Mouse (Mus musculus): ENCODE results near the gene Mus81.

- TF ChIP-seq CTCF (IDR thresholded peaks at IDR 0.05) (no peak), POLR2A (IDR thresholded peaks at IDR 0.05; ENCODE audit: insufficient read depth, low read depth, low read length) (no peak)
These were observed 13.7 kb downstream of the Mus81 start for GRCm38 (mm10) chr19:5474281-5475068.
